Comparison of ENCODE assay signal across 8 mouse cellular contexts in the genomic region with DNA sequence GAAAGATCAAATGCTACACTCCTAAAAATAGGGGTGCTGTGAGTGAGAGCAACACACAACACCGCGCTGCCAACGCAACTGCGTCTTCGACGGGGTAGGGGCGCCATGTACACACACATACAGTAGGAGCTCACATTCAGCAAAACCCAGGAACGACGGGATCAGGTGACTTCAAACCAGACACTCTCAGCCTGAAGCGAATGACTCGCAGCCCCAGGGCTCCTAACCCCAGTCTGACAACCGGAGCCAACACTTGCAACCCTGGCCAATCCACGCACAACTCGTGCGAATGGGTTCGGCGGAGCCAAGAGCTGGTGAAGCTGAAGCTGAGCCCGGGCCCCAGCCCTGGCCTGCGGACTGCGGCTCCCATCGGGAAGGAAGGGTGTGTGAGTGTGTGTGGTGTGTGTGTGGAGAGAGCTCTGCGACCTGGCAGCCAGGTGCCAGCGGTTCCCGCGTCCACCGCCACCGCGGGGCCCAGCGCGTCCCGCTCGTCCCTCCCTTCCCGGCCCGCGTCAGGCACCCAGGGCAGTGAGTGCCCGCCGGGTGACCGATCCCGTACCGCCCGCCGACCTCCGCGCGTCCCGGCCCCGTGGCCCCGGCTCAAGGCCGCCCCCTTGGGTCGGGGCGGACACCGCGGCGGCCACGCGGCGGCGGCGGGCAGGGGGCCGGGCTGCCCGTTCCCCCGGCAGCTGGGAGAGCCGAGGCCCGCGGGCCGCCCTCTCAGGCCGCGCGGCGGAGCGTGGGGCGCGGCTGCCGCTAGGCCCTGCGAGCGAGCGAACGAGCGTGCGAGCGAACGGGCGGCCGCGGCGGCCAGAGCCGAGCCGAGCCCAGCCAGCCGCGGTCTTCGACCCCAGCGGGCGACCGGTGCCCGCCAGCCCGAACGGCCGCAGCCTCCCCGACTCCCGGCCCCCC. TPM values are rescaled to one million over a fixed set of nuclear protein-coding genes. Genes with fewer than 3 reads are reported as not detected.
DNase-seq lines count a peak whose midpoint lies in the region; ATAC-seq and TF ChIP-seq lines count a peak whose summit lies in the region.

No protein-coding gene starts in this region.

- H3ac ChIP-seq in C2C12 (ENCODE audit: control insufficient read depth, insufficient read length, low read depth): peak overlapping the region; percentile 96

- peaks cover 49% of the 10 kb centered on the region for H3K79me3 ChIP-seq in C2C12 (ENCODE audit: low read depth)

- no peaks in the 10 kb centered on the region for H3K36me3 ChIP-seq in C2C12 (ENCODE audit: control insufficient read depth, insufficient read depth)
- H3K36me3 ChIP-seq in heart, embryonic 14.5 days (ENCODE audit: control insufficient read depth, insufficient read depth, low read length): no peaks in the 10 kb centered on the region
- no peaks in the 10 kb centered on the region for H3K36me3 ChIP-seq in liver, embryonic 13.5 days
- H3K36me3 ChIP-seq in stomach, embryonic 15.5 days: no peaks in the 10 kb centered on the region

- peak; percentile 74 for DNase-seq in fibroblast of lung, adult 2 months (ENCODE audit: low read depth)
- DNase-seq in kidney, postnatal 10 days: peak; percentile 66
- DNase-seq in liver, embryonic 13.5 days: peak; percentile 52
- peak; percentile 40 to 54 for DNase-seq in natural killer cell, adult 2 months (ENCODE audit: low spot score in 2 of 2)

- peaks cover 52% of the 10 kb centered on the region for H3K79me2 ChIP-seq in C2C12 (ENCODE audit: control insufficient read depth, insufficient read depth)

- no peaks in the 10 kb centered on the region for H3K27me3 ChIP-seq in C2C12 (ENCODE audit: control insufficient read depth, insufficient read depth, insufficient read length)
- peaks cover 5% of the 10 kb centered on the region; the same call in 1 of the 2 replicates for H3K27me3 ChIP-seq in heart, embryonic 14.5 days (ENCODE audit: control insufficient read depth, insufficient read depth, low read length)
- H3K27me3 ChIP-seq in liver, embryonic 13.5 days: peaks cover 20% of the 10 kb centered on the region
- 0 out of 2 replicates have a peak, but pooled peaks cover 6% of the 10 kb centered on the region for H3K27me3 ChIP-seq in stomach, embryonic 15.5 days (replicated peaks)

- peak overlapping the region; percentile 79 for H3K4me3 ChIP-seq in C2C12 (ENCODE audit: insufficient read depth, poor library complexity, severe bottlenecking)
- H3K4me3 ChIP-seq in bone marrow macrophage, adult 2 months (ENCODE audit: insufficient read depth, low read length): peak overlapping the region; percentile 94
- peak overlapping the region; percentile 83 to 88 for H3K4me3 ChIP-seq in heart, embryonic 14.5 days (ENCODE audit: control insufficient read depth in 1 of 2, insufficient read depth in 1 of 2, low read depth in 1 of 2, low read length in 2 of 2)
- H3K4me3 ChIP-seq in liver, embryonic 13.5 days (replicated peaks): peak overlapping the region; percentile 98
- H3K4me3 ChIP-seq in stomach, embryonic 15.5 days (replicated peaks): peak overlapping the region; percentile 98

- peaks cover 20% of the 10 kb centered on the region for H3K4me1 ChIP-seq in bone marrow macrophage, adult 2 months (ENCODE audit: control insufficient read depth, insufficient read depth, low read length)
- H3K4me1 ChIP-seq in heart, embryonic 14.5 days (ENCODE audit: control insufficient read depth in 2 of 2, insufficient read depth in 2 of 2, low read length in 2 of 2): peaks cover 7 to 30% of the 10 kb centered on the region in 2 experiments; a peak in 3 of 4 replicates
- peaks cover 57% of the 10 kb centered on the region for H3K4me1 ChIP-seq in liver, embryonic 13.5 days (replicated peaks)
- peaks cover 6% of the 10 kb centered on the region; the same call in 1 of the 2 replicates for H3K4me1 ChIP-seq in stomach, embryonic 15.5 days

- WGBS in heart, embryonic 14.5 days: under 1% methylated on average over 63 of the region's 100 CpGs
- 0% methylated on average over 70 of the region's 100 CpGs for WGBS in liver, embryonic 13.5 days (ENCODE audit: insufficient replicate concordance)
- under 1% methylated on average over 82 of the region's 100 CpGs for WGBS in stomach, embryonic 15.5 days

- peak overlapping the region; percentile 73 for H3K27ac ChIP-seq in bone marrow macrophage, adult 2 months (ENCODE audit: insufficient read depth, low read depth, low read length)
- H3K27ac ChIP-seq in heart, embryonic 14.5 days (replicated peaks in 1 of 2; ENCODE audit: control insufficient read depth in 1 of 2, insufficient read depth in 1 of 2, low read depth in 2 of 2, low read length in 2 of 2): peak overlapping the region; percentile 86 to 94
- peak overlapping the region; percentile 94 for H3K27ac ChIP-seq in liver, embryonic 13.5 days
- peak overlapping the region; percentile 97 for H3K27ac ChIP-seq in stomach, embryonic 15.5 days

- H3K9me3 ChIP-seq in heart, embryonic 14.5 days (ENCODE audit: control insufficient read depth, low read length): no peaks in the 10 kb centered on the region
- H3K9me3 ChIP-seq in liver, embryonic 13.5 days (replicated peaks): no peaks in the 10 kb centered on the region
- no peaks in the 10 kb centered on the region for H3K9me3 ChIP-seq in stomach, embryonic 15.5 days

- no peak for TF ChIP-seq POLR2A in bone marrow macrophage, adult 2 months (IDR thresholded peaks at IDR 0.05; ENCODE audit: borderline replicate concordance, low read depth, low read length)

- peak; percentile 62 for TF ChIP-seq CTCF in C2C12 (IDR thresholded peaks at IDR 0.05; ENCODE audit: control insufficient read depth, insufficient read depth, insufficient read length)
- no peak for TF ChIP-seq CTCF in bone marrow macrophage, adult 2 months (IDR thresholded peaks at IDR 0.05; ENCODE audit: low read depth, low read length)

- H3K9ac ChIP-seq in heart, embryonic 14.5 days (ENCODE audit: low read length): peak overlapping the region; percentile 91
- peak overlapping the region; percentile 99 for H3K9ac ChIP-seq in liver, embryonic 13.5 days
- H3K9ac ChIP-seq in stomach, embryonic 15.5 days: peak overlapping the region; percentile 96

- peak; percentile 68 for ATAC-seq in heart, embryonic 14.5 days (ENCODE audit: insufficient number of reproducible peaks, insufficient read depth, low FRiP score, low read depth)
- ATAC-seq in liver, embryonic 13.5 days (ENCODE audit: low read depth): peak; percentile 68
- ATAC-seq in stomach, embryonic 15.5 days (ENCODE audit: insufficient read depth, low FRiP score, low read depth): peak; percentile 51

- H3K4me2 ChIP-seq in heart, embryonic 14.5 days (ENCODE audit: low read length): peak overlapping the region; percentile 70
- peak overlapping the region; percentile 83 for H3K4me2 ChIP-seq in liver, embryonic 13.5 days
- H3K4me2 ChIP-seq in stomach, embryonic 15.5 days: peak overlapping the region; percentile 69

TF ChIP-seq in C2C12, 6 proteins besides CTCF, POLR2A, EP300 and RAD21:
- TF ChIP-seq CEBPB (IDR thresholded peaks at IDR 0.05; ENCODE audit: low read depth) (no peak), USF1 (IDR thresholded peaks at IDR 0.05; ENCODE audit: low read depth) (peak; percentile 27), MAX (IDR thresholded peaks at IDR 0.05) (peak; percentile 2)

RNA-seq across cellular contexts. Expression of a gene that starts 0.7 kb away (rescaled TPM):
- 11.8 TPM for polyA plus RNA-seq in C2C12 (2012; fragmentation: generic; extraction: Trizol)
- 19.9 and 24.6 TPM in 2 replicates for polyA plus RNA-seq in bone marrow macrophage, adult 2 months (2012; ENCODE audit: insufficient read depth, insufficient read length, missing spikeins)
- 26.7 and 26.9 TPM in 2 replicates for polyA plus RNA-seq in heart, embryonic 14.5 days (2014; fragmentation: Nextera tagmentation; extraction: Ambion mirVana)
- polyA plus RNA-seq in liver, embryonic 13.5 days (2015; fragmentation: Nextera tagmentation; extraction: Ambion mirVana): 31.7 and 40.2 TPM in 2 replicates
- 41.1 and 42.9 TPM in 2 replicates for polyA plus RNA-seq in stomach, embryonic 15.5 days (2015; fragmentation: Nextera tagmentation; extraction: Ambion mirVana)

Comparison
In these comparisons a context has a peak if more than half of its experiments do, and no peak if none do; other contexts are left out.
1. Peak in every context shown above with its lines: DNase-seq, ATAC-seq, H3K4me3 ChIP-seq and H3K27ac ChIP-seq.